Mouse (Mus musculus) midbrain, embryonic 15.5 days (tissue): ENCODE measurements around the gene Zfp27. TPM values are rescaled to one million over a fixed set of nuclear protein-coding genes. Genes with fewer than 3 reads are reported as not detected.

Experiments
- ATAC-seq: fragments of 200-750 bp; cut with Nextera tagmentation; replicated peaks from 2 replicates; pipeline ENCODE4 v1.8.0; 2017; ENCODE audit warnings: moderate TSS enrichment
- H3K27ac ChIP-seq: fragments of 300-500 bp; sonication (generic); 2 replicates; pipeline ENCODE4 v1.5.1; 2015; ENCODE audit warnings: mild to moderate bottlenecking, inconsistent platforms
- H3K27me3 ChIP-seq: fragments of 300-500 bp; sonication (generic); replicated peaks from 2 replicates; pipeline ENCODE4 v1.6.1; 2015; ENCODE audit warnings: inconsistent platforms
- H3K36me3 ChIP-seq: fragments of 300-500 bp; sonication (generic); replicated peaks from 2 replicates; pipeline ENCODE4 v1.6.1; 2015; ENCODE audit warnings: inconsistent platforms
- H3K4me1 ChIP-seq: fragments of 300-500 bp; sonication (generic); 2 replicates; pipeline ENCODE4 v1.6.1; 2015; ENCODE audit warnings: inconsistent platforms
- H3K4me2 ChIP-seq: fragments of 300-500 bp; sonication (generic); 2 replicates; pipeline ENCODE4 v1.6.1; 2015; ENCODE audit warnings: inconsistent platforms, mild to moderate bottlenecking, moderate library complexity
- H3K4me3 ChIP-seq: fragments of 300-500 bp; sonication (generic); 2 replicates; pipeline ENCODE4 v1.5.1; 2015; ENCODE audit warnings: mild to moderate bottlenecking, inconsistent platforms
- H3K9ac ChIP-seq: fragments of 300-500 bp; sonication (generic); 2 replicates; pipeline ENCODE4 v1.6.1; 2015; ENCODE audit warnings: mild to moderate bottlenecking, inconsistent platforms
- H3K9me3 ChIP-seq: fragments of 300-500 bp; sonication (generic); 2 replicates; pipeline ENCODE4 v1.6.1; 2016; ENCODE audit warnings: inconsistent platforms
- WGBS: fragments of 180-500 bp; shearing (Covaris S2); methylation state at CpG from one replicate; pipeline ENCODE4 v1.1.7; 2015; ENCODE audit warnings: mixed read lengths; 5-methylcytosine and 5-hydroxymethylcytosine counted together
- polyA plus RNA-seq: library from polyadenylated mRNA; unstranded; fragments of >200 nt; fragmentation: Nextera tagmentation; extraction: Ambion mirVana; gene quantifications from 2 replicates; pipeline ENCODE4 v1.2.1, GENCODE M21; 2015

Zfp27 gene
- 15.5 and 16.0 TPM in 2 replicates for polyA plus RNA-seq

GRCm38 (mm10) chr7:29905966-29906681 lies at the start of gene Zfp27:
TSS of gene Zfp27 (minus strand) at chr7:29906572.
- H3K27ac ChIP-seq = peak within 1 kb of the TSS; percentile 96
- H3K27me3 ChIP-seq = no peaks in the 10 kb centered on the region
- peaks cover 9% of the 10 kb centered on the region for H3K36me3 ChIP-seq
- H3K4me1 ChIP-seq = peaks cover 32% of the 10 kb centered on the region
- WGBS = under 1% methylated on average over 22 of the region's 22 CpGs
- peak within 1 kb of the TSS; percentile 49 for H3K4me3 ChIP-seq
- peak within 1 kb of the TSS; percentile 52 for H3K4me2 ChIP-seq
- no peaks in the 10 kb centered on the region for H3K9me3 ChIP-seq
- peak within 1 kb of the TSS; percentile 57 for H3K9ac ChIP-seq
- ATAC-seq = peak; percentile 87

DNA sequence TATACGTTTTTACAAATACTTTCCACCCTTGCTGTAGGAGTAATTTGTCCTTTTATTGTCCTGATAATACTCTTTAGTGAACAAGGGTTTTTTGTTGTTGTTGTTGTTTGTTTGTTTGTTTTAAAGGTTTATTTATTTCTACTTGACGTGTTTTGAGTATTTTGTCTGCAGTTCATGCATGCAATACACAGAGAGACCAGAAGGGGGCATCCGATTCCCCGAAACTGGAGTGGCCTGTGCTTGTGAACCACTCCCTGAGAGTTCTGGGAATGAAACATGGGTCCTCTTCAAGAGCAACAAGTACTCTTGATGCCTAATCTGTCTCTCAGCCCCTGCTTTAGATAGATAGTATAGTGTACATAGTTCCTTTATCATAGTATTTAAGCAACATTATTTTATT lies 48.4 kb upstream of the Zfp27 start:
- WGBS = 20% methylated on average over 4 of the region's 4 CpGs
- no peak overlapping the region for H3K9ac ChIP-seq
- ATAC-seq = no peak
- H3K4me3 ChIP-seq = no peak overlapping the region
- no peak overlapping the region for H3K27ac ChIP-seq
- no peaks in the 10 kb centered on the region for H3K9me3 ChIP-seq
- peaks cover 10% of the 10 kb centered on the region for H3K4me1 ChIP-seq
- 0 out of 2 replicates have a peak, but pooled peaks cover 7% of the 10 kb centered on the region for H3K36me3 ChIP-seq
- peak overlapping the region; percentile 56; the same call in 1 of the 2 replicates for H3K4me2 ChIP-seq
- no peaks in the 10 kb centered on the region for H3K27me3 ChIP-seq

DNA sequence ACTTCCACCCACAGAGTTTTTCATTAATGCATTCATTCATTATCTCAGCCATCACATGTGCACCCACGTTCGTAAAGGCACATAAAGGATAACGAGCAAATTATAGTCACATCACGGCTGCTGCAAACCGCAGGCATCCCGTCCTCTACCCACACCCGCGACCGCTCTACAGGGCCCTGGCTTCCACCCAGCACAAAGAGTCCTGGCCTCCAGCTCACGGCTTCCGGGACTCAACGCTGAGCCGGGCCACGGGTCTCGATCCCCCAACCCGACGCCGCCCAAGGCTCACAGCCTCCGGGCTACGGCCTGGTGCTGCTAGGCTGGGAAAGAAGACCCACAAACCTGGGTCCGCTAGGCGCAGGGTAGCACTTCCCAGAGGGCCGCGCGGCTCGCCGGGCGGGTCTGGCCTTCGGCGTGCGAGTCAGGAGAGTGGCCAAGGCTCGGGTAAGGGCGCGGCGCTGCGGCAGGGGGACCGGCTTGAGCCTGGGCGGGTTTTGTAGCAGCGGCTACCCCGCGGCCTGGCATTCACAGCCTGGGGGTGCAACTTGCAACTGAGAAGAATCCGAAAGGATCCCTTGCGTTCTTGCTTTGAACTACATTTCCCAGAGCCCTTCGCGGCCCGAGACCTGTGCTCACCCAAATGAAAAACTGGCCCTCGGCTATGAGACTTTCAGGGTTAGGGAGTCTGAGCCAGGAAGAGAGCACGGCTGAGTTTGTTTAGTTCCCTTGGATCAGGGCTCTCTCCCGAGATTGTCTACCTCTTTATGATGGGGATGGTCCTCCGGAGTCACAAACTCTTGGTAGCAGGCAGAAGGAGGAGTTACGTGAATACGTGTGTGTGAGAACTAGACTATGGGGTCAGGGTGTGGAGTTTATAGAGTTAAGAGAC lies 47.4 kb upstream of the Zfp27 start, which contains the start of gene Zfp74:
TSS of gene Zfp74 (minus strand) at position 577 of the 889 bp plus-strand sequence.
- ATAC-seq = peak; percentile 93
- peaks cover 11% of the 10 kb centered on the region; the same call in 1 of the 2 replicates for H3K36me3 ChIP-seq
- peaks cover 10% of the 10 kb centered on the region for H3K4me1 ChIP-seq
- H3K9me3 ChIP-seq = no peaks in the 10 kb centered on the region
- peak within 1 kb of the TSS; percentile 93 for H3K27ac ChIP-seq
- peak within 1 kb of the TSS; percentile 70 for H3K4me3 ChIP-seq
- peak within 1 kb of the TSS; percentile 56 for H3K4me2 ChIP-seq
- H3K27me3 ChIP-seq = no peaks in the 10 kb centered on the region
- peak within 1 kb of the TSS; percentile 78 for H3K9ac ChIP-seq
- WGBS = 1% methylated on average over 52 of the region's 52 CpGs

GRCm38 (mm10) chr7:29953086-29953485 lies 46.7 kb upstream of the Zfp27 start:
- Histone ChIP-seq H3K9me3 (no peaks in the 10 kb centered on the region), H3K4me1 (peaks cover 10% of the 10 kb centered on the region), H3K9ac (peak overlapping the region; percentile 78), H3K36me3 (peaks cover 15% of the 10 kb centered on the region), H3K4me3 (peak overlapping the region; percentile 70), H3K4me2 (peak overlapping the region; percentile 56), H3K27ac (peak overlapping the region; percentile 93), H3K27me3 (no peaks in the 10 kb centered on the region)
- WGBS = 39% methylated on average over 10 of the region's 10 CpGs
- no peak for ATAC-seq

DNA sequence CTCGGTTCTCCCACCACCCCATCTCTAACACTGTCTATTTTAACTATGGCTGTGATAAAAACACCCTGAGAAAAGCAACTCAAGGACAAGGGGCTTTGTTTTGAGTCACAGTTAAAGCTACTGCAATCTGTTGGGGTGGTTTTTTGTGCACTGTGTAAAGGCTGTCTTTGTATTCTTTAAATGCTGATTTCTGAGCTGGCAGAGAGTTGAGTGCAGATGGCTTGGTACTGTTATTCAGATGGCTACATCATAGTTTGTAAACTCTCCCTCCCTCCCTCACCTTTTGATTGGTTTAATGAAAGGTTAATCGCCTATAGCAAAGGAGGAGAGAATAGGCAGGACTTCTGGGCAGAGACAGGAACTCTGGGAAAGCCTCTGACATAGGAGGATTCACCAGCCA lies 37.8 kb upstream of the Zfp27 start:
- H3K27me3 ChIP-seq = no peaks in the 10 kb centered on the region
- no peaks in the 10 kb centered on the region for H3K4me1 ChIP-seq
- H3K9me3 ChIP-seq = no peaks in the 10 kb centered on the region
- H3K36me3 ChIP-seq = peaks cover 16% of the 10 kb centered on the region
- no peak overlapping the region for H3K4me2 ChIP-seq
- H3K9ac ChIP-seq = no peak overlapping the region
- ATAC-seq = no peak
- H3K4me3 ChIP-seq = no peak overlapping the region
- 86% methylated on average over 2 of the region's 2 CpGs for WGBS
- H3K27ac ChIP-seq = no peak overlapping the region

DNA sequence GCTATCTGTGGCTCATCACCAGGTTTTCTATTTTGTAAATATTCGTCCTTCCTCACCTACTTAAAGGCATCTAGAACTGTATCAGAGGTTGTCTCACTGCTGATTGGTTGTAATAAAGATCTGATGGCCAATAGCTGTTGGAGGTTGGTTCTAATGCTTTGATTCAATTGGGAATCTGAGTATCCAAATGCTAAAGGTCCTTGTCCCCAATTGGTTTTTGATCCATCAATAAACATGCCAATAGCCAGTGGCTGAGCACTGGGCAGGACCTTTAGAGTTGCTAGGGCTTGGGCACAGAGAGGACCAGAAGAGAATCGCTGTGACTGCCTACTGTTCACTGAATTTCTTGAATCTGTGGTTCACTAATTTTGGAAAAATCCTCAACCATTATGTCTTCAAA lies 37.3 kb upstream of the Zfp27 start:
- H3K27ac ChIP-seq = no peak overlapping the region
- H3K4me3 ChIP-seq = no peak overlapping the region
- no peaks in the 10 kb centered on the region for H3K9me3 ChIP-seq
- no peaks in the 10 kb centered on the region for H3K27me3 ChIP-seq
- H3K9ac ChIP-seq = no peak overlapping the region
- H3K4me1 ChIP-seq = no peaks in the 10 kb centered on the region
- no peak for ATAC-seq
- H3K36me3 ChIP-seq = peaks cover 13% of the 10 kb centered on the region
- H3K4me2 ChIP-seq = no peak overlapping the region
- WGBS = 83% methylated on average over 2 of the region's 2 CpGs

DNA sequence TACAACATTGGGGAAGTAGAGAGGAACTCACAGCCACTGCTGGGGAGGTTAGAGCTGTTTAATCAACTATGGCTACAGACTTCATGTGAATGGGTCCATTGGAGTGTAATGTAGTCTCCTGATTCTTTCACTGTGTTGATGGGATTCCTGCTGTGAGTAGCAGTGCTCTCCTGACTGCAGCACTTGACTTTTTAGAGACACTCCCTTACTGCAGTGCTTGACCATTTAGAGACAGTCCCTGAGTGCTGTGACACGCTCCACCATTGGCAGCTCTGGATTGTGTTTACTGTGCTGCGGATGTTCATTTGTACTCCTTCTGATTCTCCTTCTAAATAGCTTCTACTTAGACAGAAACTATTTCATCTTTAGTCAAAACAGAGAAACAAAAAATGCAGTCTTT lies 36.4 kb upstream of the Zfp27 start:
- Histone ChIP-seq H3K9ac (no peak overlapping the region), H3K4me1 (no peaks in the 10 kb centered on the region), H3K4me2 (no peak overlapping the region), H3K27me3 (no peaks in the 10 kb centered on the region), H3K27ac (no peak overlapping the region), H3K36me3 (peaks cover 8% of the 10 kb centered on the region; the same call in 1 of the 2 replicates), H3K9me3 (no peaks in the 10 kb centered on the region), H3K4me3 (no peak overlapping the region)
- 57% methylated on average over 2 of the region's 2 CpGs for WGBS
- ATAC-seq = no peak

DNA sequence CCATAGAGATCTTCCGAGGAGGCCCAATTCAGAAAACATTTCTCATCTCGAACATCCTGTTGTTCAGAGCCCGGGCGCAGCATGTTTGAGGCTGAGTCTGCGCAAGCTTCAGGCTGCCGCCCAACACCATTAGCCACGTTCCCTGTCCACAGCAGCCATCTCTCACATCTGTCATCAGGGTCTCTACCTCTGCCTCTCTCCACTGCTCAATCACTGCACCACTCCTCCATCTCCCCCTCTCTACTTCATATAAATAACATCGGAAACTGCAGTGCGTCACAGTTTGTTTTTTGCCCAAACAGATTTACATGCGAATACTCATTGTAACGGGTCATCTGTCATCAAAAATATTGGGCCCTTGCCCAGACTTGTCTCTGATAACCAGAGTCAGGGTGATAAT lies 34.7 kb upstream of the Zfp27 start:
- Histone ChIP-seq H3K4me1 (no peaks in the 10 kb centered on the region), H3K9me3 (no peaks in the 10 kb centered on the region), H3K36me3 (peaks cover 20% of the 10 kb centered on the region), H3K9ac (no peak overlapping the region), H3K4me2 (no peak overlapping the region), H3K27ac (no peak overlapping the region), H3K27me3 (no peaks in the 10 kb centered on the region), H3K4me3 (no peak overlapping the region)
- ATAC-seq = no peak
- 95% methylated on average over 11 of the region's 11 CpGs for WGBS

DNA sequence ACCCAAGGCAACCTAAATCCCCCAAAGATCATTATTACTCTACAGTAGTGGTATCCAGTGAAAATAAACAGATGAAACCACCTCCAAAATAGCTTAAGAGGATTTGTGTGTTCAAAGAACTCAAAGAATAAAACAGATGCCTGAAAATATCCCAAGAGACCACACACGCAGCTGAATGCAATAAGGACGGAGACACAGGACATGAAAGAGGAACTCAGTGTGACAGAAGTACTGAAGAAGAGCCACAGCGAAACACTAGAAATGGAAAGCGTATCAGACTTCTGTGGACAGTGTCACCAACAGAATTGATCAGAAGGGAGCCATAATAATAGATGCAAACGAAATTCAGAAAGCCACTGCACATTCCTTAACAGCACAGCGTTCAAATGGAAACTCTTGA lies 32.5 kb upstream of the Zfp27 start:
- H3K36me3 ChIP-seq = peaks cover 38% of the 10 kb centered on the region
- H3K27me3 ChIP-seq = no peaks in the 10 kb centered on the region
- H3K27ac ChIP-seq = no peak overlapping the region
- no peaks in the 10 kb centered on the region for H3K4me1 ChIP-seq
- H3K4me3 ChIP-seq = no peak overlapping the region
- no peak for ATAC-seq
- no peak overlapping the region for H3K9ac ChIP-seq
- H3K4me2 ChIP-seq = no peak overlapping the region
- WGBS = 72% methylated on average over 6 of the region's 6 CpGs
- H3K9me3 ChIP-seq = no peaks in the 10 kb centered on the region

DNA sequence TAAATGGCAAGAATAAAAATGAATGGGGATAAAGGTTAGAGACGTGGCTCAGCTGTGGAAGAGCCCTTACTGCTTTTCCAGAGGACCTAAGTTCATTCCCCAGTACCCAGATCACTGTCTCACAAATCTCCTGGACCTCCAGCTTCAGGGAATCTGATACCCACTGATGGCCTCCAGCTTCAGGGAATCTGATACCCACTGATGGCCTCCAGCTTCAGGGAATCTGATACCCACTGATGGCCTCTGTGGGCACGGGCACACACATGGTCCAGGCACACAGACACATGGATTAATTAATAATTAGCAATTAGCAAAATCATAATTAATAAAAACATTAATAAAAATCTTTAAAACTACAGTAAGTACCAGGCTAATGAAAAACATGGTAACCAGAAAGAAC lies 16.4 kb upstream of the Zfp27 start:
- 83% methylated on average over 2 of the region's 2 CpGs for WGBS
- no peak for ATAC-seq
- H3K9me3 ChIP-seq = no peaks in the 10 kb centered on the region

GRCm38 (mm10) chr7:29921439-29922093 lies 15.2 kb upstream of the Zfp27 start:
- H3K27ac ChIP-seq = no peak overlapping the region
- no peak overlapping the region for H3K4me2 ChIP-seq
- H3K27me3 ChIP-seq = no peaks in the 10 kb centered on the region
- no peak for ATAC-seq
- H3K9me3 ChIP-seq = no peaks in the 10 kb centered on the region
- no peaks in the 10 kb centered on the region for H3K4me1 ChIP-seq
- WGBS = 85% methylated on average over 6 of the region's 6 CpGs
- no peak overlapping the region for H3K4me3 ChIP-seq
- 0 out of 2 replicates have a peak, but pooled peaks cover 6% of the 10 kb centered on the region for H3K36me3 ChIP-seq
- H3K9ac ChIP-seq = no peak overlapping the region

More for the DNA sequence above, 16.4 kb upstream of the Zfp27 start:
- Histone ChIP-seq H3K4me3 (no peak overlapping the region), H3K27ac (no peak overlapping the region), H3K9ac (no peak overlapping the region), H3K36me3 (no peaks in the 10 kb centered on the region), H3K27me3 (no peaks in the 10 kb centered on the region), H3K4me1 (no peaks in the 10 kb centered on the region), H3K4me2 (no peak overlapping the region)

DNA sequence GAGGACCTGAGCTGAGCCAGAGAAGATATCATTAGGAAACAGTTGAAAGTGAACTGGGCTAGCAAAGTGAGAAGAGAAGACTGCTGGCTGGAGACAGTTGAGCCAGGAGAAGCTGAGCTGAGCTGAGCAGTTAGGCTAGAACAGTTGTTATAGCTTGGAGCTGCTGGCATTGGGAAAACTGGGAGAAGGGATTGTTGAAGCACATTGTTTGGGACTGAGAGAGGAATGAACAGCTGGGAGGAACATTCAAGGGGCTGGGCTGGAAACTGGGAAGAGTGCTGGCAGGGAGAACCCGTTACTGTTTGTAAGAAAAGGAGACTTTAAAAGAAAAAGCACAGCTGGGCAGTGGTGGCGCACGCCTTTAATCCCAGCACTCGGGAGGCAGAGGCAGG lies 11.7 kb upstream of the Zfp27 start:
- Histone ChIP-seq H3K27me3 (no peaks in the 10 kb centered on the region), H3K9ac (no peak overlapping the region), H3K36me3 (peaks cover 33% of the 10 kb centered on the region), H3K4me2 (no peak overlapping the region), H3K27ac (no peak overlapping the region), H3K9me3 (no peaks in the 10 kb centered on the region), H3K4me3 (no peak overlapping the region), H3K4me1 (no peaks in the 10 kb centered on the region)
- ATAC-seq = no peak
- 86% methylated on average over 4 of the region's 4 CpGs for WGBS
